Mouse (Mus musculus) CH12.LX (cell line): ENCODE measurements around the gene Snrnp48. TPM values are rescaled to one million over a fixed set of nuclear protein-coding genes. Genes with fewer than 3 reads are reported as not detected.

Experiments
- DNase-seq: peaks from one replicate; pipeline ENCODE4 v3.0.0-alpha.2; 2013; ENCODE audit errors: extremely low read depth
- H3K27ac ChIP-seq: 2 replicates; pipeline ENCODE4 v1.5.1; 2012; ENCODE audit warnings: low read depth, mild to moderate bottlenecking, control low read depth, moderate library complexity; ENCODE audit not compliant: insufficient read depth
- H3K27me3 ChIP-seq: replicated peaks from 2 replicates; pipeline ENCODE3; 2012; ENCODE audit warnings: inconsistent platforms
- H3K36me3 ChIP-seq, 2 experiments: replicated peaks in 1 of 2; 2 replicates each; pipeline versions ENCODE3 to v1.6.1; 2012; ENCODE audit warnings: inconsistent platforms in 1 of 2, low read length in 1 of 2, mild to moderate bottlenecking in 1 of 2, mixed read lengths in 1 of 2, moderate library complexity in 1 of 2; ENCODE audit not compliant: control insufficient read depth in 1 of 2, insufficient read depth in 1 of 2
- H3K4me1 ChIP-seq, 2 experiments: 2 replicates each; pipeline ENCODE4 v1.6.1; 2012; ENCODE audit warnings: inconsistent platforms in 1 of 2, moderate library complexity in 1 of 2; ENCODE audit not compliant: insufficient read depth in 2 of 2, control insufficient read depth in 1 of 2
- H3K4me2 ChIP-seq: 2 replicates; pipeline ENCODE4 v1.6.1; 2012; ENCODE audit warnings: low read depth, mild to moderate bottlenecking, control low read depth; ENCODE audit not compliant: poor library complexity, insufficient read depth, severe bottlenecking
- H3K4me3 ChIP-seq, 3 experiments: fragments of 150-350 bp in 1 of 3; sonication (generic) in 1 of 3; replicated peaks in 1 of 3; 2 replicates each; pipeline versions ENCODE3 to v1.5.1; 2011 to 2012; ENCODE audit warnings: low read depth in 2 of 3, low read length in 2 of 3, mild to moderate bottlenecking in 2 of 3, moderate library complexity in 2 of 3, control low read depth in 1 of 3, improper control_type of control experiment in 1 of 3, inconsistent platforms in 1 of 3, mixed read lengths in 1 of 3; ENCODE audit not compliant: poor library complexity in 1 of 3
- H3K79me2 ChIP-seq: replicated peaks from 2 replicates; pipeline ENCODE4 v1.6.1; 2012; ENCODE audit warnings: mild to moderate bottlenecking, moderate library complexity; ENCODE audit not compliant: control insufficient read depth, poor library complexity, insufficient read depth, severe bottlenecking; ENCODE audit errors: extremely low read depth
- H3K9ac ChIP-seq: 2 replicates; pipeline ENCODE4 v1.6.1; 2012; ENCODE audit warnings: low read depth, mild to moderate bottlenecking, control low read depth, moderate library complexity; ENCODE audit not compliant: insufficient read depth
- H3K9me3 ChIP-seq: replicated peaks from 2 replicates; pipeline ENCODE3; 2012; ENCODE audit warnings: low read length, inconsistent platforms, mixed read lengths
- CHD1 ChIP-seq: IDR thresholded peaks from 2 replicates; pipeline ENCODE4 v1.6.1; 2012; ENCODE audit warnings: low read depth, low read length, improper control_type of control experiment, inconsistent platforms
- CTCF ChIP-seq, 2 experiments: IDR thresholded peaks in 1 of 2; conservative IDR thresholded peaks in 1 of 2; 2 replicates each; pipeline ENCODE4 v1.5.1; 2011 to 2012; ENCODE audit warnings: low read depth in 2 of 2, low read length in 2 of 2, improper control_type of control experiment in 1 of 2, inconsistent platforms in 1 of 2, mild to moderate bottlenecking in 1 of 2, moderate library complexity in 1 of 2
- ELF1 ChIP-seq: IDR thresholded peaks from 2 replicates; pipeline ENCODE4 v1.6.1; 2014; ENCODE audit warnings: low read depth, mild to moderate bottlenecking, inconsistent platforms, low read length, improper control_type of control experiment
- EP300 ChIP-seq: IDR thresholded peaks from 2 replicates; pipeline ENCODE4 v1.6.1; 2011; ENCODE audit warnings: low read length, improper control_type of control experiment
- ETS1 ChIP-seq: conservative IDR thresholded peaks from 2 replicates; pipeline ENCODE4 v1.6.1; 2012; ENCODE audit warnings: low read depth, mild to moderate bottlenecking, inconsistent platforms, low read length, improper control_type of control experiment, moderate library complexity
- GABPA ChIP-seq: IDR thresholded peaks from 2 replicates; pipeline ENCODE4 v1.6.1; 2012; ENCODE audit warnings: low read depth, low read length, improper control_type of control experiment, inconsistent platforms; ENCODE audit not compliant: insufficient replicate concordance
- HCFC1 ChIP-seq: IDR thresholded peaks from 2 replicates; pipeline ENCODE4 v1.6.1; 2012; ENCODE audit warnings: low read depth, mild to moderate bottlenecking, inconsistent platforms, low read length, improper control_type of control experiment
- IRF4 ChIP-seq: IDR thresholded peaks from 2 replicates; pipeline ENCODE4 v1.6.1; 2014; ENCODE audit warnings: low read depth, mild to moderate bottlenecking, inconsistent platforms, low read length, improper control_type of control experiment
- JUND ChIP-seq: conservative IDR thresholded peaks from 2 replicates; pipeline ENCODE4 v1.6.1; 2011; ENCODE audit warnings: low read depth, low read length, improper control_type of control experiment
- MAFK ChIP-seq: IDR thresholded peaks from 2 replicates; pipeline ENCODE4 v1.6.1; 2011; ENCODE audit warnings: low read length, improper control_type of control experiment; ENCODE audit not compliant: insufficient replicate concordance
- MAX ChIP-seq: IDR thresholded peaks from 2 replicates; pipeline ENCODE4 v1.6.1; 2011; ENCODE audit warnings: low read length, improper control_type of control experiment
- NELFE ChIP-seq: IDR thresholded peaks from 2 replicates; pipeline ENCODE4 v1.6.1; 2011; ENCODE audit warnings: low read depth, low read length, improper control_type of control experiment
- NRF1 ChIP-seq: IDR thresholded peaks from 2 replicates; pipeline ENCODE4 v1.6.1; 2014; ENCODE audit warnings: low read depth, mild to moderate bottlenecking, inconsistent platforms, low read length, improper control_type of control experiment, moderate library complexity
- POLR2A ChIP-seq: IDR thresholded peaks from 2 replicates; pipeline ENCODE4 v1.6.1; 2011; ENCODE audit warnings: low read depth, mild to moderate bottlenecking, improper control_type of control experiment, low read length
- RCOR1 ChIP-seq: conservative IDR thresholded peaks from 2 replicates; pipeline ENCODE4 v1.6.1; 2012; ENCODE audit warnings: low read depth, mild to moderate bottlenecking, inconsistent platforms, low read length, improper control_type of control experiment
- USF2 ChIP-seq: conservative IDR thresholded peaks from 2 replicates; pipeline ENCODE4 v1.6.1; 2011; ENCODE audit warnings: low read depth, low read length, improper control_type of control experiment
- ZC3H11A ChIP-seq: IDR thresholded peaks from 2 replicates; pipeline ENCODE4 v1.6.1; 2012; ENCODE audit warnings: low read depth, mild to moderate bottlenecking, inconsistent platforms, low read length, improper control_type of control experiment
- ZKSCAN1 ChIP-seq: IDR thresholded peaks from 2 replicates; pipeline ENCODE4 v1.6.1; 2012; ENCODE audit warnings: low read depth, inconsistent platforms, low read length, improper control_type of control experiment, borderline replicate concordance
- dilution Hi-C: fragments of 300-500 bp; cut with MboI; formaldehyde crosslinking; loops from 2 replicates; pipeline ENCODE4 v1.14.3; 2020; ENCODE audit warnings: low sequenced_read_pairs; ENCODE audit not compliant: extremely low pct_unique_long_range_greater_than_20kb, extremely low pct_ligation_motif_present
- in situ Hi-C: fragments of 300-500 bp; cut with MboI; formaldehyde crosslinking; loops from 3 replicates; pipeline ENCODE4 v1.14.3; 2019; ENCODE audit warnings: low sequenced_read_pairs, low pct_ligation_motif_present, low pct_unique_long_range_greater_than_20kb, mixed read lengths
- polyA plus RNA-seq: library from polyadenylated mRNA; unstranded; fragments of >175 nt; gene quantifications from 2 replicates; pipeline ENCODE4 v1.2.1, GENCODE M21; 2012; ENCODE audit warnings: low read depth; ENCODE audit not compliant: insufficient read length
- total RNA-seq, 2 experiments: library from RNA; depleted of rRNA; stranded (reverse); fragments of 300-350 nt in 1 of 2; fragments of >200 nt in 1 of 2; gene quantifications; 2 replicates each; pipeline ENCODE4 v1.2.3; 2012 to 2014

The Snrnp48 gene
- total and polyA plus RNA-seq, 3 experiments: 42.4 to 103 (median 52.8) TPM

DNA sequence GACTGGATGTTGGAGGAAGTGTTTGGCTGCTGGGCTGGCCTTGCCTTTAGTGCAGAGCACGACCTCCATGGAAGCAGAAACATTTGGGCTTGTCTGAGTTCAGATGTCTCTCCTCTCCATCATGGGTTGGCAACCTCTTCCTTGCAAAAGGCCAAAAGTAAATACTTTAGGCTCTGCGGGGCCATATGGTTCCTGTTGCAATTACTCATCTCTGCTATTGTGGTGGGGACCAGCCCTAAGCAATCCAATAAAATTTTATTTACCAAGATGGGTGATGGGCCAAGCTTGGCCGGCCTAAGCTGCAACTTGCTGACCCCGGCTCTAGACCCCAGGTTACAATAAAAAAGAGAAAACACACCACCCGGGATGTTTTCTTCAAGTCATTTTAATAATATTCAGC lies 43.4 kb downstream of the Snrnp48 start:
- no peak overlapping the region for H3K9ac ChIP-seq
- in situ Hi-C loops: no loop called here
- no peaks in the 10 kb centered on the region for H3K36me3 ChIP-seq
- H3K79me2 ChIP-seq: no peaks in the 10 kb centered on the region
- H3K9me3 ChIP-seq: no peaks in the 10 kb centered on the region
- H3K27me3 ChIP-seq: no peaks in the 10 kb centered on the region
- no peak for TF ChIP-seq CTCF (conservative IDR thresholded peaks at IDR 0.05 in 1 of 2, IDR thresholded peaks at IDR 0.05 in 1 of 2; ENCODE audit: low read depth in 2 of 2, low read length in 2 of 2)
- no peak for TF ChIP-seq POLR2A
- TF ChIP-seq NELFE: no peak
- TF ChIP-seq JUND: no peak
- no peak for TF ChIP-seq ELF1
- no peak for TF ChIP-seq EP300
- no peak for TF ChIP-seq NRF1
- TF ChIP-seq HCFC1: no peak
- TF ChIP-seq MAFK: no peak
- TF ChIP-seq GABPA: no peak
- TF ChIP-seq ZKSCAN1: no peak
- no peak for TF ChIP-seq ETS1
- no peak for TF ChIP-seq ZC3H11A
- TF ChIP-seq USF2: no peak
- TF ChIP-seq MAX: no peak
- no peak for TF ChIP-seq IRF4
- no peak for TF ChIP-seq RCOR1
- TF ChIP-seq CHD1: no peak
- H3K4me3 ChIP-seq: no peak overlapping the region
- no peak overlapping the region for H3K4me2 ChIP-seq
- DNase-seq: no peak
- H3K27ac ChIP-seq: no peak overlapping the region
- H3K4me1 ChIP-seq: peaks cover 0 to 2% of the 10 kb centered on the region in 2 experiments; a peak in 1 of 4 replicates
- dilution Hi-C loops: no loop called here

- Histone ChIP-seq H3K27ac (no peak overlapping the region), H3K4me2 (no peak overlapping the region), H3K36me3 (no peaks in the 10 kb centered on the region), H3K4me3 (no peak overlapping the region), H3K9me3 (no peaks in the 10 kb centered on the region), H3K27me3 (no peaks in the 10 kb centered on the region), H3K79me2 (no peaks in the 10 kb centered on the region), H3K9ac (no peak overlapping the region), H3K4me1 (peaks cover 0 to 2% of the 10 kb centered on the region in 2 experiments; a peak in 1 of 4 replicates)
- no peak for DNase-seq
- dilution Hi-C loops (no loop called here), in situ Hi-C loops (no loop called here)
- TF ChIP-seq MAX: no peak
- TF ChIP-seq USF2: no peak
These were observed 46.5 kb downstream of the Snrnp48 start for GRCm38 (mm10) chr13:38251226-38251625.
